Mouse (Mus musculus) erythroblast, embryonic 14.5 days (primary cell): Measurements from ENCODE around the gene Olfml2a. TPM values are rescaled to one million over a fixed set of nuclear protein-coding genes. Genes with fewer than 3 reads are reported as not detected.

Experiments used
- H3K27me3 ChIP-seq: 2 replicates; pipeline ENCODE4 v1.6.1; 2012; ENCODE audit warnings: inconsistent platforms; ENCODE audit not compliant: control insufficient read depth
- H3K36me3 ChIP-seq: 2 replicates; pipeline ENCODE4 v1.6.1; 2012; ENCODE audit warnings: mild to moderate bottlenecking, inconsistent platforms; ENCODE audit not compliant: control insufficient read depth
- H3K4me1 ChIP-seq: 2 replicates; pipeline ENCODE4 v1.6.1; 2012; ENCODE audit warnings: inconsistent platforms; ENCODE audit not compliant: control insufficient read depth
- H3K4me3 ChIP-seq: replicated peaks from 2 replicates; pipeline ENCODE3; 2012; ENCODE audit warnings: moderate library complexity, mild to moderate bottlenecking, inconsistent platforms
- H3K9me3 ChIP-seq: 2 replicates; pipeline ENCODE4 v1.6.1; 2012; ENCODE audit warnings: low read length, inconsistent platforms, mixed read lengths; ENCODE audit not compliant: control insufficient read depth
- GATA1 ChIP-seq: IDR thresholded peaks from 2 replicates; pipeline ENCODE4 v1.6.1; 2012; ENCODE audit warnings: low read length, inconsistent platforms, mixed read lengths
- TAL1 ChIP-seq: IDR thresholded peaks from 3 replicates; pipeline ENCODE4 v1.6.1; 2012; ENCODE audit warnings: low read length, inconsistent platforms, mixed read lengths
- polyA plus RNA-seq: library from polyadenylated mRNA; stranded (reverse); fragments of >175 nt; gene quantifications from 2 replicates; pipeline ENCODE4 v1.2.3, GENCODE M21; 2012

Gene Olfml2a
- polyA plus RNA-seq, 1 experiment, result 0.01 TPM

GRCm38 (mm10) chr2:39011264-39011663 lies 79.5 kb downstream of the Olfml2a start:
- H3K4me1 ChIP-seq, result peaks cover 54% of the 10 kb centered on the region
- no peaks in the 10 kb centered on the region for H3K27me3 ChIP-seq
- H3K4me3 ChIP-seq, result no peak overlapping the region
- TF ChIP-seq GATA1 (no peak), TAL1 (no peak)
- no peaks in the 10 kb centered on the region for H3K9me3 ChIP-seq
- peaks cover 64% of the 10 kb centered on the region for H3K36me3 ChIP-seq

- Histone ChIP-seq H3K27me3 (no peaks in the 10 kb centered on the region), H3K4me1 (peaks cover 47% of the 10 kb centered on the region), H3K9me3 (no peaks in the 10 kb centered on the region), H3K4me3 (no peak overlapping the region), H3K36me3 (peaks cover 71% of the 10 kb centered on the region)
- TF ChIP-seq TAL1 (no peak), GATA1 (no peak)
Measured at GRCm38 (mm10) chr2:39011971-39012370, 80.2 kb downstream of the Olfml2a start.

DNA sequence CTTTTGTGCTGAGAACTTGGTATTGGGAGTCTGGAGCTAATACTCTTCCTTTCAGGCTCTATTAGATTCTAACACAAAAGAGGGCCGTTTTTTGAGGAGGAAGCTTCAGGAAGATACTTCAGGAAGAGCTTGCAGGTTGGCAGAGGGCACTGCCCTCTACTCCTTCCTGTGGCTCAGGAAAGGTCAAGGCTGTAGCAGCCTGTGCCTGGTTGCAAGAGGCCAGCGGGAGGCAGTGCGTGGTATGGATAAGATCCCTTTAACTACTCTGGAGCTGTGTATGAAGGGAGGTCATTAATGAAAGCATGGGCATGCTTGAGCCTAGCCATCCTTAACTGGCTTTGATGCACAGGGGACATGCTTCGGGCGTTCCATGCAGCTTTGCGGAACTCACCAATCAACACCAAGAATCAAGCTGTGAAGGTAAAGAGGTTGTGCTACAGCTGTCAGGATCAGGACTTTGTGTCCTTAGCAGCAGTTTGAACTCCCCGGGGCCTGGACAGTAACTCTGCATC lies 81.0 kb downstream of the Olfml2a start:
- H3K4me1 ChIP-seq, result peaks cover 40% of the 10 kb centered on the region
- no peaks in the 10 kb centered on the region for H3K9me3 ChIP-seq
- H3K4me3 ChIP-seq, result no peak overlapping the region
- no peaks in the 10 kb centered on the region for H3K27me3 ChIP-seq
- TF ChIP-seq GATA1, result no peak
- no peak for TF ChIP-seq TAL1
- peaks cover 80% of the 10 kb centered on the region for H3K36me3 ChIP-seq

Other genes with a start within 250 kb of the Olfml2a start
- not detected in 2 replicates for gene Nr5a1, start 217.4 kb upstream of the Olfml2a start, polyA plus RNA-seq
- gene Nr6a1, start 4.3 kb upstream of the Olfml2a start, polyA plus RNA-seq, result not detected in 2 replicates
- not detected in 2 replicates for gene Wdr38, start 65.5 kb downstream of the Olfml2a start, polyA plus RNA-seq
- 8.1 and 8.6 TPM in 2 replicates for gene Arpc5l, start 73.4 kb downstream of the Olfml2a start, polyA plus RNA-seq
- gene Rpl35, start 73.6 kb downstream of the Olfml2a start, polyA plus RNA-seq, result 34.7 TPM in 2 replicates
- gene Golga1, start 133.6 kb downstream of the Olfml2a start, polyA plus RNA-seq, result 0.09 and 0.15 TPM in 2 replicates